Mouse (Mus musculus) spleen, adult 2 months (tissue): Measurements from ENCODE around the gene Traf2. TPM values are rescaled to one million over a fixed set of nuclear protein-coding genes. Genes with fewer than 3 reads are reported as not detected.

ENCODE experiments used
- DNase-seq, 2 experiments: peaks; one replicate each; pipeline versions ENCODE4 v3.0.0 to v3.0.0-alpha.2; 2012 to 2021; ENCODE audit warnings: low spot score in 2 of 2, low read depth in 1 of 2
- H3K27ac ChIP-seq: fragments of 200-500 bp; 2 replicates; pipeline ENCODE4 v1.5.1; 2012; ENCODE audit warnings: low read length, inconsistent platforms; ENCODE audit not compliant: insufficient read depth
- H3K27me3 ChIP-seq: fragments of 200-500 bp; 2 replicates; pipeline ENCODE4 v1.6.1; 2012; ENCODE audit warnings: mild to moderate bottlenecking, moderate library complexity, low read length, inconsistent platforms; ENCODE audit not compliant: control insufficient read depth, insufficient read depth
- H3K36me3 ChIP-seq: fragments of 200-500 bp; 2 replicates; pipeline ENCODE4 v1.6.1; 2012; ENCODE audit warnings: mild to moderate bottlenecking, low read length, inconsistent platforms; ENCODE audit not compliant: control insufficient read depth, insufficient read depth
- H3K4me1 ChIP-seq: fragments of 200-500 bp; 2 replicates; pipeline ENCODE4 v1.6.1; 2011; ENCODE audit warnings: inconsistent platforms; ENCODE audit not compliant: control insufficient read depth, insufficient read depth, insufficient read length
- H3K4me3 ChIP-seq: fragments of 200-500 bp; 2 replicates; pipeline ENCODE4 v1.5.1; 2011; ENCODE audit warnings: mild to moderate bottlenecking, inconsistent platforms; ENCODE audit not compliant: insufficient read depth, insufficient read length; ENCODE audit errors: extremely low read depth
- CTCF ChIP-seq: fragments of 200-500 bp; IDR thresholded peaks from 2 replicates; pipeline ENCODE4 v1.5.1; 2011; ENCODE audit warnings: mild to moderate bottlenecking, inconsistent platforms; ENCODE audit not compliant: insufficient read depth, insufficient read length, insufficient replicate concordance; ENCODE audit errors: extremely low read depth
- POLR2A ChIP-seq: fragments of 200-500 bp; IDR thresholded peaks from 2 replicates; pipeline ENCODE4 v1.6.1; 2011; ENCODE audit warnings: low read depth, low read length, inconsistent platforms
- WGBS: fragments of 180-500 bp; shearing (Covaris S2); methylation state at CpG from one replicate; pipeline ENCODE4 v1.1.7; 2018; 5-methylcytosine and 5-hydroxymethylcytosine counted together
- polyA plus RNA-seq: library from polyadenylated mRNA; depleted of rRNA; stranded (reverse); fragments of >200 nt; gene quantifications from 2 replicates; pipeline ENCODE4 v1.2.3, GENCODE M21; 2012

The Traf2 gene
- polyA plus RNA-seq, 1 experiment: 21.6 TPM

GRCm38 (mm10) chr2:25496462-25496861, 50.3 kb downstream of the Traf2 start:
- WGBS: 52% methylated on average over 4 of the region's 4 CpGs
- Histone ChIP-seq H3K36me3 (no peaks in the 10 kb centered on the region), H3K4me3 (no peak overlapping the region), H3K4me1 (peaks cover 8% of the 10 kb centered on the region; the same call in 1 of the 2 replicates), H3K27ac (no peak overlapping the region), H3K27me3 (no peaks in the 10 kb centered on the region)
- no peak for DNase-seq
- TF ChIP-seq CTCF (peak; percentile 10; the same call in 1 of the 2 replicates), POLR2A (no peak)

- no peak for DNase-seq
- Histone ChIP-seq H3K27ac (no peak within 1 kb of the TSS), H3K27me3 (no peaks in the 10 kb centered on the region), H3K4me3 (no peak within 1 kb of the TSS), H3K36me3 (no peaks in the 10 kb centered on the region), H3K4me1 (peaks cover 2% of the 10 kb centered on the region; the same call in 1 of the 2 replicates)
- WGBS: 87% methylated on average over 5 of the region's 5 CpGs
- TF ChIP-seq POLR2A (no peak), CTCF (no peak)
Observed at GRCm38 (mm10) chr2:25493476-25493961, 53.2 kb downstream of the Traf2 start, which contains the start of gene Lcn12. Gene Lcn12, minus strand, starts transcription at chr2:25493911.

GRCm38 (mm10) chr2:25492988-25493387, 53.8 kb downstream of the Traf2 start:
- peaks cover 2% of the 10 kb centered on the region; the same call in 1 of the 2 replicates for H3K4me1 ChIP-seq
- H3K36me3 ChIP-seq: no peaks in the 10 kb centered on the region
- no peak for TF ChIP-seq CTCF
- no peak for TF ChIP-seq POLR2A
- 90% methylated on average over 5 of the region's 5 CpGs for whole genome bisulfite sequencing
- H3K4me3 ChIP-seq: no peak overlapping the region
- H3K27ac ChIP-seq: no peak overlapping the region
- no peak for DNase-seq
- H3K27me3 ChIP-seq: no peaks in the 10 kb centered on the region

- H3K4me3 ChIP-seq: no peak overlapping the region
- H3K27me3 ChIP-seq: no peaks in the 10 kb centered on the region
- no peaks in the 10 kb centered on the region for H3K36me3 ChIP-seq
- H3K4me1 ChIP-seq: no peaks in the 10 kb centered on the region
- H3K27ac ChIP-seq: no peak overlapping the region
- TF ChIP-seq CTCF: no peak
- TF ChIP-seq POLR2A: no peak
- DNase-seq: no peak
- 88% methylated on average over 7 of the region's 7 CpGs for WGBS
Observed at GRCm38 (mm10) chr2:25488671-25489068, 58.1 kb downstream of the Traf2 start.

- Histone ChIP-seq H3K4me1 (no peaks in the 10 kb centered on the region), H3K36me3 (no peaks in the 10 kb centered on the region), H3K4me3 (no peak overlapping the region), H3K27ac (no peak overlapping the region), H3K27me3 (no peaks in the 10 kb centered on the region)
- 75% methylated on average over 6 of the region's 6 CpGs for WGBS
- TF ChIP-seq CTCF (no peak), POLR2A (no peak)
- DNase-seq: no peak
Observed at GRCm38 (mm10) chr2:25487965-25488670, 58.6 kb downstream of the Traf2 start.

GRCm38 (mm10) chr2:25484901-25485647, 61.7 kb downstream of the Traf2 start:
- Histone ChIP-seq H3K27me3 (no peaks in the 10 kb centered on the region), H3K4me1 (no peaks in the 10 kb centered on the region), H3K36me3 (no peaks in the 10 kb centered on the region), H3K27ac (no peak overlapping the region), H3K4me3 (no peak overlapping the region)
- no peak for DNase-seq
- no peak for TF ChIP-seq CTCF
- TF ChIP-seq POLR2A: no peak
- WGBS: 82% methylated on average over 11 of the region's 11 CpGs

GRCm38 (mm10) chr2:25482969-25483368, 63.8 kb downstream of the Traf2 start:
- Histone ChIP-seq H3K27me3 (no peaks in the 10 kb centered on the region), H3K4me1 (no peaks in the 10 kb centered on the region), H3K27ac (no peak overlapping the region), H3K4me3 (no peak overlapping the region), H3K36me3 (no peaks in the 10 kb centered on the region)
- peak; percentile 47 to 59 for DNase-seq
- peak; percentile 79; the same call in 1 of the 2 replicates for TF ChIP-seq CTCF
- no peak for TF ChIP-seq POLR2A
- WGBS: 15% methylated on average over 7 of the region's 7 CpGs
